Mouse (Mus musculus): Measurements from ENCODE around the gene T2.
"Not testable (repeated sequence)": the region's sequence is repeated elsewhere in the genome, so short reads cannot be mapped to it uniquely, and the experiment has no call there.

The T2 gene

DNA sequence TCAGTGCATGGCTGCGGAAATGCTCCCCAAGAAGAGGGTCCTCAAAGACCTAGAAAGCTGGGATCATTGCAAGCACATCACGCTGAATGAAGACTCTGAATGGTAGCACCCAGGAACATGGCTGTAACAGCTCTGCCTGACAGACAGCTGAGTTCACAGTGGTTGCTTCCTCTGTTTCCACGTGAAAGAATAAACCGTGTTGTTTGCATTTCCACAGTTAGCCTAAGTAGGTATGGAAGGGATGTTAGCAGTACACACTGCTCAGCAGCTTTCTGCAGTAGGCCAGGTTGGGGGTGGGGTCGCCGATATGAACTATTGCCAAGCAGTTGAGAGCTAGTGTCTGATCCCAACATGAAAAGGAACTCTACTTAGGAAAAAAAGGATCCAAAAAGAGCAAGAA lies at the start of gene T2:
Gene T2 (plus strand): TSS at position 301 of the 400 bp plus-strand sequence.
- no peaks in the 10 kb centered on the region for H3K36me3 ChIP-seq (ENCODE audit: control insufficient read depth, insufficient read depth, low read length, poor library complexity, severe bottlenecking)
- DNase-seq (ENCODE audit: low read depth, low spot score): no peak
- H3K27me3 ChIP-seq (ENCODE audit: control insufficient read depth, insufficient read depth, low read length, poor library complexity, severe bottlenecking): no peaks in the 10 kb centered on the region

- H3K27me3 ChIP-seq (ENCODE audit: control insufficient read depth, insufficient read depth, low read length, poor library complexity, severe bottlenecking): no peaks in the 10 kb centered on the region
- peak; percentile 96 for DNase-seq (ENCODE audit: low read depth, low spot score)
- no peaks in the 10 kb centered on the region for H3K36me3 ChIP-seq (ENCODE audit: control insufficient read depth, insufficient read depth, low read length, poor library complexity, severe bottlenecking)
Measured at GRCm38 (mm10) chr17:8310838-8311614, 44.8 kb upstream of the T2 start, which contains the start of gene Sft2d1. Gene Sft2d1 (plus strand): TSS chr17:8311102.

- no peaks in the 10 kb centered on the region for H3K36me3 ChIP-seq (ENCODE audit: control insufficient read depth, insufficient read depth, low read length, poor library complexity, severe bottlenecking)
- H3K27me3 ChIP-seq (ENCODE audit: control insufficient read depth, insufficient read depth, low read length, poor library complexity, severe bottlenecking): no peaks in the 10 kb centered on the region
- DNase-seq (ENCODE audit: low read depth, low spot score): peak; percentile 60
Measured at GRCm38 (mm10) chr17:8311751-8312150, 44.0 kb upstream of the T2 start.

- H3K36me3 ChIP-seq (ENCODE audit: control insufficient read depth, insufficient read depth, low read length, poor library complexity, severe bottlenecking): no peaks in the 10 kb centered on the region
- no peaks in the 10 kb centered on the region for H3K27me3 ChIP-seq (ENCODE audit: control insufficient read depth, insufficient read depth, low read length, poor library complexity, severe bottlenecking)
- no peak for DNase-seq (ENCODE audit: low read depth, low spot score)
Measured at GRCm38 (mm10) chr17:8313976-8314375, 41.8 kb upstream of the T2 start.

DNA sequence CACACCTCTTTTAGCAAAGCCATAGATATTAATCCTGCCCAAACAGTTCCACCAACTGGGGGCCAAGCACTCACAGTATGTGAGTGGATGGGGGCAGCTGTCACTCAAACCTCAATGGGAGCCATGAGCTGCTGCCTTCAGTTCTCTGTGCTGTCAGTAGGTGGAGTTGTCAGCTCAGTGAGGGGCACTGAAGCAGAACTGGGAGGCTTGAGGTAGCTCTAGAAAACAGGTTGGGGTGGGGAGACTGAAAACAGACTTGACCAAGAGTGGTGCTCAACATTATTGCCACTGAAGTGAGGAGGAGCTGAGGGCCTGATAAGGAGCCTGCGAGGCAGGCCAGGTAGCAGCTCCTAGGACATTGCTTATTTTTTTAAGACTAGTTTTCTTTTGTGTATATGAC lies 39.5 kb upstream of the T2 start:
- no peaks in the 10 kb centered on the region for H3K27me3 ChIP-seq (ENCODE audit: control insufficient read depth, insufficient read depth, low read length, poor library complexity, severe bottlenecking)
- DNase-seq (ENCODE audit: low read depth, low spot score): peak; percentile 59
- no peaks in the 10 kb centered on the region for H3K36me3 ChIP-seq (ENCODE audit: control insufficient read depth, insufficient read depth, low read length, poor library complexity, severe bottlenecking)

- H3K36me3 ChIP-seq (ENCODE audit: control insufficient read depth, insufficient read depth, low read length, poor library complexity, severe bottlenecking); H3K27me3 ChIP-seq (ENCODE audit: control insufficient read depth, insufficient read depth, low read length, poor library complexity, severe bottlenecking); DNase-seq (ENCODE audit: low read depth, low spot score): not testable (repeated sequence)
Measured at GRCm38 (mm10) chr17:8326877-8327276, 28.9 kb upstream of the T2 start.

GRCm38 (mm10) chr17:8328511-8329174 lies 27.1 kb upstream of the T2 start:
- Histone ChIP-seq H3K36me3 (ENCODE audit: control insufficient read depth, insufficient read depth, low read length, poor library complexity, severe bottlenecking) (peaks cover 6% of the 10 kb centered on the region), H3K27me3 (ENCODE audit: control insufficient read depth, insufficient read depth, low read length, poor library complexity, severe bottlenecking) (no peaks in the 10 kb centered on the region)
- DNase-seq (ENCODE audit: low read depth, low spot score): peak; percentile 27

GRCm38 (mm10) chr17:8330602-8331001 lies 25.2 kb upstream of the T2 start:
- no peaks in the 10 kb centered on the region for H3K27me3 ChIP-seq (ENCODE audit: control insufficient read depth, insufficient read depth, low read length, poor library complexity, severe bottlenecking)
- H3K36me3 ChIP-seq (ENCODE audit: control insufficient read depth, insufficient read depth, low read length, poor library complexity, severe bottlenecking): peaks cover 6% of the 10 kb centered on the region
- no peak for DNase-seq (ENCODE audit: low read depth, low spot score)

DNA sequence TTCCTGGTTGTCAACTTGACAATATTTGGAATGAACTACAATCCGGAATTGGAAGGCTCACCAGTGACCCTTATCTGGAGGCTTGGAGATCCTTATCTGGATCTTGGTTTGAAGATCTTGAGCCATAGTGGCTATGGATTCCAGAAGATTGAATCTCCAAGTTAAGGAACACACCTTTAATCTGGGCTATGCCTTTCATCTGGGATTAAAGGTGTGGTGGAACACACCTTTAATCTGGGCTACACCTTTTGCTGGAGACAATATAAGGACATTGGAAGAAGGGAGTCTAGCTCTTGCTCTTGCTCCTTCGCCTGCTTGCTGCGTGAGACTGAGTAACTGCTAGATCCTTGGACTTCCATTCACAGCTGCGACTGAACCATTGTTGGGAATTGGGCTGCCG lies 18.6 kb upstream of the T2 start, which contains the start of gene Prr18:
Gene Prr18 (plus strand): TSS at position 301 of the 400 bp plus-strand sequence.
- not testable (repeated sequence) for H3K36me3 ChIP-seq (ENCODE audit: control insufficient read depth, insufficient read depth, low read length, poor library complexity, severe bottlenecking); DNase-seq (ENCODE audit: low read depth, low spot score); H3K27me3 ChIP-seq (ENCODE audit: control insufficient read depth, insufficient read depth, low read length, poor library complexity, severe bottlenecking)

- DNase-seq (ENCODE audit: low read depth, low spot score): no peak
- Histone ChIP-seq H3K27me3 (ENCODE audit: control insufficient read depth, insufficient read depth, low read length, poor library complexity, severe bottlenecking) (no peaks in the 10 kb centered on the region; the same call in 1 of the 2 replicates), H3K36me3 (ENCODE audit: control insufficient read depth, insufficient read depth, low read length, poor library complexity, severe bottlenecking) (no peaks in the 10 kb centered on the region)
Measured at GRCm38 (mm10) chr17:8339666-8340374, 16.0 kb upstream of the T2 start.

- Histone ChIP-seq H3K36me3 (ENCODE audit: control insufficient read depth, insufficient read depth, low read length, poor library complexity, severe bottlenecking) (no peaks in the 10 kb centered on the region), H3K27me3 (ENCODE audit: control insufficient read depth, insufficient read depth, low read length, poor library complexity, severe bottlenecking) (no peaks in the 10 kb centered on the region; the same call in 1 of the 2 replicates)
- DNase-seq (ENCODE audit: low read depth, low spot score): peak; percentile 12
Measured at GRCm38 (mm10) chr17:8340407-8341359, 15.1 kb upstream of the T2 start.

GRCm38 (mm10) chr17:8341360-8341963 lies 14.3 kb upstream of the T2 start:
- no peak for DNase-seq (ENCODE audit: low read depth, low spot score)
- Histone ChIP-seq H3K36me3 (ENCODE audit: control insufficient read depth, insufficient read depth, low read length, poor library complexity, severe bottlenecking) (no peaks in the 10 kb centered on the region), H3K27me3 (ENCODE audit: control insufficient read depth, insufficient read depth, low read length, poor library complexity, severe bottlenecking) (no peaks in the 10 kb centered on the region; the same call in 1 of the 2 replicates)

DNA sequence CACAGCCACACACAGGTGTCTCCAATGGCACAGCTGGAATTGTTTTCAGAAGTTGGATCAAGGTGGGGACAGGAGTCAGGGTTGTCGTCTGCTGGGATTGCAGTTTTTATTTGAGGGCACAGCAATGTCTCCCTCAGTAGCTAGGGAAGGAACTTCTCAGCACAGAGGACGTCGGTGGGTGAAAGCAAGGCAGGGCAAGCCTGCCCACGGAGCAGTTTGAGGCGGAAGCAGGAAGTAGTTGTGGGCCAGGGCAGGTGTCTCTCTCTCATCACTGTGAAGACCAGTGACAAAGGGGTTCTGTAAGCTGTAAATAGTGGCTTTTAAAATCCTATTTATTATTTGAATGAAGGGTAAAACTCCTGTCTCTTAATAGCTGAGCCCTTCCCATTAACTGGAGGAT lies 13.1 kb upstream of the T2 start:
- H3K27me3 ChIP-seq (ENCODE audit: control insufficient read depth, insufficient read depth, low read length, poor library complexity, severe bottlenecking): no peaks in the 10 kb centered on the region; the same call in 1 of the 2 replicates
- no peaks in the 10 kb centered on the region for H3K36me3 ChIP-seq (ENCODE audit: control insufficient read depth, insufficient read depth, low read length, poor library complexity, severe bottlenecking)
- DNase-seq (ENCODE audit: low read depth, low spot score): no peak

DNA sequence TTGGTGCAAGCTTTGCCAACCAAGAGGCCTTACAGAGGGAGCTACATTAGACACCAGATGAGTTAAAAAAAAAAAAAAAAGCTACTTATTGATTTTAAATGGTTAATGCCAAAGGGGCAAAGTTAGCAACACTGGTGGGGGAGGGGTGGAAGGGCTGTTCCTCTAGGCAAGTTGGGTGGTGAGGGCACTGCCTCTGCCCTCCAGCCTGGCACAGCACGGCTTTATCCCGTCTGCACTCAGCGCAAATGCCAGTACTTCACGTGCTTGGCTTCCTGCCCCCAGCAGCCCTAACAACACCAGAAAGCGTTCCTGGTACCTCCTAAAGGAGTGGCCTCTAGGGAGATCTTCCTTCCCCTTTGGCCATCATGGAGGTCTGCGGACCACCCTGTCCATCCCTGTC lies 12.4 kb upstream of the T2 start:
- Histone ChIP-seq H3K27me3 (ENCODE audit: control insufficient read depth, insufficient read depth, low read length, poor library complexity, severe bottlenecking) (no peaks in the 10 kb centered on the region; the same call in 1 of the 2 replicates), H3K36me3 (ENCODE audit: control insufficient read depth, insufficient read depth, low read length, poor library complexity, severe bottlenecking) (no peaks in the 10 kb centered on the region)
- no peak for DNase-seq (ENCODE audit: low read depth, low spot score)
